Mouse (Mus musculus) lung, postnatal 4 days (tissue): ENCODE measurements around the gene Pml.

ENCODE experiments used
- DNase-seq, 2 experiments: peaks; one replicate each; pipeline ENCODE4 v3.0.0; 2021

Pml gene

DNA sequence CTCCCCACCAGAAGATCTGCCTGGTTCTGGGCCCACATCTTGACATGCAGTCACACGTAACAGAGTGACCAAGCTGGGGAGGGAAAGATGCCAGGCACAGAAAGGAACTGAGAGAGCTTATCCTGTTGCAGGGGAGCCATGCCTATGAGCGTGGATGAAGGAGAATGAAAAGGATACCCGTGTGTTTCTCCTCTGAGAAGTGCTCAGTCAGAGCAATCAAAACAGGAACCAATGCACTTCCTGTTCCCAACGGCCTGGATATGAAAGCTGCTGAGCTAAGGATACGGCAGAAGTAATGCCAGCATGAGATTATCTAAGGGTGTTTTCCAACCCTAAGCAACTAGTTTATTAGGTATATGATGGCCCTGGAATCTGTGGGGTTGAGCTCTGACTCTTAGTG, 17.2 kb downstream of the Pml start:
- no peak for DNase-seq

DNA sequence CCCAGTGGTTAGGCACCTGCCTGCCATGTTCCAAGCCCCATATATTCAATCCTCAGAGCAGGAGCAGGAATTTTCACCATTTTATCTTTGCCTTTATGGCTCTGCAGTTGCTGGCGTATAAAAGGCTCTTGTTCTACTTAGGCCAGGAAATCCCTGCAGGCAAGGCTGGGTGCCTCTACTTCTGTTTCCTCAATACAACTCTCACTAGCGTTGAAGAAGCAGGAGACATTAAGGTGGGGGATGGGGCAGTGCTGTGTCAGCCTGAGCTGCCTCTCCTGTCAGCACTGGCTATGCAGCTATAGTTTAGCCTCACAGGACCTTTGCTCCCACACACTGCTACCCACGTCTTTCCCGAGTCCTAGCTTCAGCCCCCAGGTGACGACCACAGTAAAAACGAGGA, 17.8 kb downstream of the Pml start:
- no peak for DNase-seq

- no peak for DNase-seq
Observed at GRCm38 (mm10) chr9:58228777-58229466, 20.7 kb downstream of the Pml start.

- peak in 1 of 2 experiments; percentile 68 for DNase-seq
Observed at GRCm38 (mm10) chr9:58225915-58226913, 23.4 kb downstream of the Pml start.

- no peak for DNase-seq
Observed at GRCm38 (mm10) chr9:58224356-58224755, 25.2 kb downstream of the Pml start.

GRCm38 (mm10) chr9:58220218-58220903, 29.2 kb downstream of the Pml start:
- DNase-seq: peak in 1 of 2 experiments; percentile 60

DNA sequence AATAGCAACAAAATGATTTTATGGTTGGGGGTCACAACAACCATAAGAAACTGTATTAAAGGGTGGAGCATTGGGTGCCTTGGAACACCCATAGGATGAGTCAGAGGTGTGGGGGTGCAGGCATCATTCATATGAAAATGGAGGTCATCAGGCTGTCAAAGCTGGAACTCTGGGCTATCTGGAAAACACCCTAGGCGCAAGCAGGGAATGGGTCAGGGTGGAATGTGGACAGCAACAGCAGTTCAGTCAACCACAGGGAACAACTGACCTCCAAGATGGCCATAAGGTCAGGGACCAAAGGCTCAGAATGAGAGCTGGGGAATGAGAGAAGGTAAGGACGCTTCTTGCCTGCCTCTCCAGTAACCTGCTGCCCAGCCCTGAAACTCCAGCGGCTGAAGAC, 31.0 kb downstream of the Pml start:
- no peak for DNase-seq

GRCm38 (mm10) chr9:58216402-58216801, 33.2 kb downstream of the Pml start:
- DNase-seq: peak in 1 of 2 experiments; percentile 49

DNA sequence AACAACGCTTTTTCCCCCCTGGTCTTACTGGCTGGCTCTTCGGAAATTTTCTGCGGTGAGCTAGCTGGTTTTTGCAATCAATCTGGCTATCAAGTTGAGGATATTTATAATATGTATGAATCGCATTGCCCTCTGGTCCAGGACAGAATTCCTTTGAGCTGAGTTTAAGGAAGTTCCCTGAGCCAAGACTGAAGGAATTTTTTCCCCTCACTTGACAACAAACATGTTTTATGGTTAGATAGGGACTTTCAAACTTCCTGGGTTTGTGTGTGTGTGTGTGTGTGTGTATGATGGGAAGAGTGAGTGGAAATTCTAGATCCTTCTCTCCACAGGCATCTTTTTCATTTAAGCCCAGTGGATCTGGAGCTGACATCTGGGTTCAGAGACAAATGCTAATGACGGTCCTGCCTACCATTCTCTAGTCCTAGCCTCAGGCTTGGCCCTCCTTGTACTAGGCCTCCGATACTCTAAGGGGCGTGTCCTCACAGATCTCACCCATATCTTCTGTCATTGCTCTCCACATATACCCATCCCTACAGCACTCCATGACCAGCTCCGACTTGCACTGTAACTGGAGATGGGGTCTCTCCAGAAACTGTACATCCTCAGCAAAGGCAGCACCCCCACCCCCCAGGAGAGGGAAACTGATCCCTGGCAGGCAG, 34.9 kb downstream of the Pml start:
- peak; percentile 23 to 33 for DNase-seq

DNA sequence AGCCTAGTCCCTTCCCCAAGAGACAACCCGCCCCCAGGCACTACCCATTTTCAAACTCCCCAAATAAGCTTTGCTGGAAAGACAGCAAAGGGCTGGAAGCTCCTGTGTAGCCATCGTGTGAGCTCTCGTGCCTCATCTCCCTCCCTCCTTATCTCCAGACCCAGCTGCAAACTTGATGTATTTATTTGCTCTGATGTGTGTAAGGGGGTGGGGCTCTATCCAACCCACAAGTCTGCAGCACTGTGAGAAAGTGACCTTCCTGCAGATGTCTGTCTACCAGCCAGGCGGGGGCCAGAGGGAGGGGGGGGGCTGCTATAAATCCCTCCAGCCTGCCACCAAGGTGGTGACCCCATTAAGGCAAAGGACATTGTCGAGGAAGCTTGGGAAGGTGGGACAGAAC, 35.7 kb downstream of the Pml start:
- no peak for DNase-seq

- no peak for DNase-seq
Observed at GRCm38 (mm10) chr9:58213377-58213776, 36.2 kb downstream of the Pml start.

DNA sequence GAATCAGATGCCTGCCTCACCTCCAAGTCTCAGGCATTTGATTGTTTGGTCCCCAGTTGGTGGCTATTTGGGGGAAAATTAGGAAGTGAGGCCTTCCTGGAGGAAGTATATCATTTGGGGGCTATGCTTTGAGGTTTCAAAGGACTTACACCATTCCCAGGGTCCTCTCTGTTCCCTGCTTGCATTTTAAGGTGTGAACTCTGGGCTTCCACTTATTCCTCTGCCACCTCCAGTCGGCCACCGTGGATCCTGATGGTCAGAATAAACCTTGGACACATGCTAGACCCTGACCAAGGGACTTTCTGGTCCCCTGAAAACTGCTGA, 39.3 kb downstream of the Pml start:
- no peak for DNase-seq

DNA sequence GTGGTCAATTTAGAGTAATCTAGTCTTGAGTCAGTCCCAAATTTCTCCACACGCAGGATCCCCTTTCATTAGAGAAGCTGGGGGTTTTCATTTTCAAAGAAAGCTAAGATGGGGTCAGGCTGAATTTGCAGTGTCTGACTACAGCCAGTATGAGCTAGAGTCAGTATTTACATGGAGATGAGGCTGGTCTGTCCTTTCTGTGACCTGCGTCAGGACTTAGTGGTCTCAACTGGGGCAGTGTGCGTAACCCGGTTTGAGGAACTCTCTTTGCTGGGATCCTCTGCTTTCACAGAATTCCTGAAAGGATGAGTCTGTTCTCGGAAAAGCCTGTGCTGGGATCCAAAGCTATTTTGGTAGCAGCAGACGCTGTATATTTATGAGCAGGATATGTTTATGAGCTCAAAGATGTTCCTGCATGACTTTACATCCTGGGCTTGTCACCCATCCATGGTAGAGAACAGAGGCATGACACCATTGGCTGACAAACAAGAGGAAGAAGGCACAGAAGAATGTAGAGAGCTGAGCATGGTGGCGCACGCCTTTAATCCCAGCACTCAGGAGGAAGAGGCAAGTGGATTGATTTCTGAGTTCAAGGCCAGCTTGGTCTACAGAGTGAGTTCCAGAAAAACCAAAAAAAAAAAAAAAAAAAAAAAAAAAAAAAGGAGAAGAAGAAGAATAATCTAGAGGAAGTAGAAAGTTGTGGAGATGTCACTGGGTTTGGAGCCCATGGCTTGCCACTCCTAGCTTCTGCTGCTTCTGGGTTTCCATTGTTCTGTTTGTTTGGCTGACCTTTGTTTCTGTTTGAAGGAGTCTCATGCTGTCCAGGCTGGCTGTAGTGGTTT, 39.9 kb downstream of the Pml start:
- DNase-seq: peak in 1 of 2 experiments; percentile 18

DNA sequence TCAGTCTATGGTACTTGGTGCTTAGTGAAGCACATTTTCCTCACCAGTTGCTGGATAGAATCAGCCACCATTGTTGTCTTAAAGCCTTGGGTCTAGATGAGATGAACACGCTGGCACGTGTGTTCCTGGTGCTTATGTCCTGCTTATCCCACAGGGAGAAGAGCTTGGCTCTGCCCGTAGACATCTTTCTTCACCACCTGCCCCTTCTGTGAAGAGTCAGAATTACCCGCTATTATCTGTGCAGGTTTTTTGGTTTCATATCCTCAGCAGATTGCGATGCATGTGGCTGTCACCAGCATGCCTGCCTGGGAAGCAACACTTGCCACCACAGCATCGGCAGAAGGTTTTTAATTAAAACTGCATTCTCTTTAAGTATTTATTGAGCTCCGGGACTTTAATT, 43.6 kb downstream of the Pml start:
- DNase-seq: peak in 1 of 2 experiments; percentile 3

- peak; percentile 88 to 94 for DNase-seq
Observed at GRCm38 (mm10) chr9:58204448-58205000, 45.1 kb downstream of the Pml start.

- peak; percentile 74 to 84 for DNase-seq
Observed at GRCm38 (mm10) chr9:58203516-58204447, 45.8 kb downstream of the Pml start, which contains the start of the genes Islr and Islr2. Gene Islr, minus strand, starts transcription at chr9:58204306. Gene Islr2, minus strand, starts transcription at chr9:58204319.

DNA sequence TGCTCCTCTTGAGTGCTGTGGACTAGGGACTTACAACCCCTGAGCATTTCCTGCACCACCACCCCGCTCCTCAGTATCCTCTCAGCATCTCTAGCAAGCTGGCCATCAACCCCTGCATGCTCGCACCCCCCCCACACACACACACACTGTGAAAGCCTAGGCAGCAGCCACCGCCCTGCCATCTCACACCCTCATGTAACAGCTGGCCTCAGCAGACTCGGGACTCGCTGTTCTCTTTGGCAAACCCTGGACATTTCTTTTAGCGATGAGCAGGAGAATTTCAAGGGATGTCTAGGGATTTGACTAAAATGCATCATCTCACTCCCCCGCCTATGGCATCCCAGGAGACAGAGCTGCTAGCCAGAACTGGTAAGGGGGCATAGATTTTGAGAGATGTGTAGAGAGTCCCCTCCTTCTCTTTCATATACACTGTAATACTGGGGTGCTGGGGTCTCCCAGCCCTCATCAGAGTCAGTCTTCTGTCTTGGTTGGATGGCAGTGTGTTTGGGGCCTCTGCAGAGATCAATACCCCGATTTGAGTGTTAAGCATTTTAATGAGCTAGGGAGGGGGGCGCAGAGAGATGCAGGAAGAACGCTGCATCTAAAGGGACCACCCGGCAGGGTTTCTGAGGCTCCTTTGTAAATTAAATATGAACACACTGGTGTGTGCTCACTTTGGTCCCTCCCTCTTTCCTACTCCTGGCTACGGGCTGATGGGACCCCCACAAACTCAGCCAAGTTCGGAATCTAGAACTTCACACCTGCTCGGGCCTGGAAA, 46.7 kb downstream of the Pml start:
- peak in 1 of 2 experiments; percentile 16 for DNase-seq

GRCm38 (mm10) chr9:58201861-58202549, 47.6 kb downstream of the Pml start:
- peak in 1 of 2 experiments; percentile 14 for DNase-seq
